Mouse (Mus musculus) layer of hippocampus, adult 11-12 months (tissue): ENCODE measurements around the gene Cabp4.
A peak's percentile ranks its signal among the peaks of the same experiment; 100 is the strongest.

Experiments
- DNase-seq: peaks from one replicate; pipeline ENCODE4 v3.0.0; 2022; ENCODE audit warnings: low spot score

The Cabp4 gene

GRCm38 (mm10) chr19:4101466-4101865 is 42.4 kb downstream of the Cabp4 start:
- DNase-seq, result no peak

GRCm38 (mm10) chr19:4100718-4101261 is 43.0 kb downstream of the Cabp4 start:
- DNase-seq, result peak; percentile 60

- DNase-seq, result no peak
Measured at GRCm38 (mm10) chr19:4099837-4100717, 43.8 kb downstream of the Cabp4 start, which contains the start of gene Pitpnm1. Pitpnm1 (plus strand) TSS chr19:4099998.

GRCm38 (mm10) chr19:4099056-4099455 is 44.8 kb downstream of the Cabp4 start:
- peak; percentile 93 for DNase-seq

- DNase-seq, result no peak
Measured at GRCm38 (mm10) chr19:4098426-4098825, 45.4 kb downstream of the Cabp4 start.

GRCm38 (mm10) chr19:4097441-4097825 is 46.4 kb downstream of the Cabp4 start:
- peak; percentile 77 for DNase-seq

GRCm38 (mm10) chr19:4096642-4097440 is 47.0 kb downstream of the Cabp4 start, which contains the start of gene Cdk2ap2:
Cdk2ap2 (plus strand) TSS chr19:4097182.
- peak; percentile 100 for DNase-seq

GRCm38 (mm10) chr19:4095802-4096201 is 48.0 kb downstream of the Cabp4 start:
- no peak for DNase-seq

- no peak for DNase-seq
Measured at GRCm38 (mm10) chr19:4094774-4095303, 49.0 kb downstream of the Cabp4 start.

GRCm38 (mm10) chr19:4094348-4094747 is 49.5 kb downstream of the Cabp4 start:
- DNase-seq, result no peak

- DNase-seq, result no peak
Measured at GRCm38 (mm10) chr19:4093772-4094171, 50.1 kb downstream of the Cabp4 start.

- no peak for DNase-seq
Measured at GRCm38 (mm10) chr19:4092750-4093149, 51.1 kb downstream of the Cabp4 start.

- DNase-seq, result no peak
Measured at GRCm38 (mm10) chr19:4091383-4091782, 52.5 kb downstream of the Cabp4 start.

GRCm38 (mm10) chr19:4090446-4090845 is 53.4 kb downstream of the Cabp4 start:
- no peak for DNase-seq

GRCm38 (mm10) chr19:4089128-4089527 is 54.7 kb downstream of the Cabp4 start:
- DNase-seq, result peak; percentile 34

- no peak for DNase-seq
Measured at GRCm38 (mm10) chr19:4088146-4088545, 55.7 kb downstream of the Cabp4 start.

- no peak for DNase-seq
Measured at GRCm38 (mm10) chr19:4087090-4087489, 56.7 kb downstream of the Cabp4 start.

GRCm38 (mm10) chr19:4086156-4086555 is 57.7 kb downstream of the Cabp4 start:
- no peak for DNase-seq
